18 mouse cellular contexts compared by ENCODE assay signal in the genomic region with DNA sequence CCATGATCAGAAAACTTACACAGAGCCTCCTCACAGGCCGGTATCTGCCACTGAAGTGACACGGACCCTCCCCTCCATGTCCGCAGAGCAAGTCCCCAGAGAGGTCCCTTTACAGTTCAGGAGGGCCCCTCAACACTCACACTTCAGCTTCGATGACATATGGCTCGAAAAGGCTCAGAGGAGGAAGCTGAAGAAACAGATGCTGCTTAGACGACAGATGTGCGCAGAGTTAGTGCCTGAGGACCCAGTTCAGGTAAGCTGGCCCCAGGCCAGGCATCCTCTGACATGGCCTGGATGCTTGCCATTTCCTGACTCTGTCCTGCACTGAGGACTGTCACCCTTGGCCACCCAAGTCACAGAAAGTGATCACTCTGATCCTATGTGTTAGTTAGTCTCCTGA.
"Had no signal": no experiment of that assay in that cellular context is flagged by ENCODE, and none has a peak within 500 bp of the region (broad histone marks: within the 10 kb centered on the region; RNA-seq: fewer than 3 reads in every experiment).

No protein-coding gene starts in this region.

- H3K4me2 ChIP-seq: liver, embryonic 13.5 days; liver, embryonic 15.5 days; lung, embryonic 15.5 days; midbrain, embryonic 12.5 days; midbrain, embryonic 15.5 days; stomach, embryonic 15.5 days had no signal

- H3K27ac ChIP-seq: liver, embryonic 13.5 days; liver, embryonic 15.5 days; lung, embryonic 15.5 days; macrophage; midbrain, embryonic 12.5 days; midbrain, embryonic 15.5 days; stomach, embryonic 15.5 days; stomach, postnatal 0 days had no signal

- H3K9me3 ChIP-seq: liver, embryonic 13.5 days; liver, embryonic 15.5 days; lung, embryonic 15.5 days; megakaryocyte, embryonic 14.5 days; midbrain, embryonic 12.5 days; midbrain, embryonic 15.5 days; stomach, embryonic 15.5 days had no signal

- ATAC-seq: liver, postnatal 0 days; lung, postnatal 0 days; midbrain, embryonic 15.5 days had no signal

- H3K4me1 ChIP-seq: liver, embryonic 13.5 days; liver, embryonic 15.5 days; lung, embryonic 15.5 days; megakaryocyte, embryonic 14.5 days; midbrain, embryonic 12.5 days; midbrain, embryonic 15.5 days; stomach, embryonic 15.5 days had no signal

- H3K9ac ChIP-seq: liver, embryonic 13.5 days; liver, embryonic 15.5 days; liver, postnatal 0 days; lung, embryonic 15.5 days; midbrain, embryonic 12.5 days; midbrain, embryonic 15.5 days; stomach, embryonic 15.5 days had no signal

- H3K4me3 ChIP-seq: liver, embryonic 13.5 days; liver, embryonic 15.5 days; lung, embryonic 15.5 days; megakaryocyte, embryonic 14.5 days; midbrain, embryonic 12.5 days; midbrain, embryonic 15.5 days; stomach, embryonic 15.5 days had no signal

- DNase-seq: liver, embryonic 13.5 days; liver, postnatal 0 days; lung, adult 2 months; lung, postnatal 14 days; lung, postnatal 36 days; right cerebral cortex, postnatal 14 days; thymus, adult 2 months; thymus, postnatal 25 days; thymus, postnatal 4 days had no signal

- H3K27me3 ChIP-seq: liver, embryonic 13.5 days; liver, embryonic 15.5 days; lung, embryonic 15.5 days; megakaryocyte, embryonic 14.5 days; midbrain, embryonic 12.5 days; midbrain, embryonic 15.5 days; stomach, embryonic 15.5 days had no signal

- H3K36me3 ChIP-seq: liver, embryonic 13.5 days; liver, embryonic 15.5 days; lung, embryonic 15.5 days; midbrain, embryonic 12.5 days; midbrain, embryonic 15.5 days; stomach, embryonic 15.5 days had no signal
